Mouse (Mus musculus) G1E (cell line): ENCODE data around the gene Angptl8. TPM values are rescaled to one million over a fixed set of nuclear protein-coding genes. Genes with fewer than 3 reads are reported as not detected.
"Not testable (repeated sequence)": the region's sequence is repeated elsewhere in the genome, so short reads cannot be mapped to it uniquely, and the experiment has no call there.

ENCODE experiments used
- ATAC-seq: 2 replicates; pipeline ENCODE4 v1.8.0; 2016; ENCODE audit warnings: mild to moderate bottlenecking; ENCODE audit not compliant: insufficient number of reproducible peaks, poor library complexity, low FRiP score, severe bottlenecking; ENCODE audit errors: extremely low read depth
- DNase-seq: peaks from one replicate; pipeline ENCODE4 v3.0.0; 2012; ENCODE audit warnings: low spot score
- H3K27me3 ChIP-seq: 2 replicates; pipeline ENCODE4 v1.6.1; 2012; ENCODE audit warnings: mild to moderate bottlenecking, low read length, inconsistent platforms; ENCODE audit not compliant: insufficient read depth
- H3K36me3 ChIP-seq: replicated peaks from 2 replicates; pipeline ENCODE3; 2012; ENCODE audit warnings: mild to moderate bottlenecking, inconsistent platforms
- H3K4me1 ChIP-seq: 2 replicates; pipeline ENCODE4 v1.6.1; 2012; ENCODE audit warnings: low read depth, low read length, inconsistent platforms, mixed read lengths; ENCODE audit not compliant: insufficient read depth
- H3K4me3 ChIP-seq: 2 replicates; pipeline ENCODE4 v1.5.1; 2012; ENCODE audit warnings: low read depth, mild to moderate bottlenecking, inconsistent platforms, low read length, moderate library complexity, mixed read lengths
- H3K9me3 ChIP-seq: replicated peaks from 2 replicates; pipeline ENCODE4 v1.6.1; 2012; ENCODE audit warnings: inconsistent platforms
- CTCF ChIP-seq: IDR thresholded peaks from 2 replicates; pipeline ENCODE4 v1.5.1; 2012; ENCODE audit warnings: low read depth, low read length, inconsistent platforms, mixed read lengths
- GATA1 ChIP-seq: IDR thresholded peaks from 2 replicates; pipeline ENCODE4 v1.6.1; 2012; ENCODE audit warnings: borderline replicate concordance, low read length, inconsistent platforms, mixed read lengths
- GATA2 ChIP-seq: IDR thresholded peaks from 2 replicates; pipeline ENCODE4 v1.6.1; 2012; ENCODE audit warnings: low read depth, low read length, inconsistent platforms, borderline replicate concordance
- POLR2AphosphoS5 ChIP-seq: IDR thresholded peaks from 2 replicates; pipeline ENCODE4 v1.6.1; 2012; ENCODE audit warnings: low read depth, low read length, inconsistent platforms; ENCODE audit not compliant: insufficient replicate concordance
- TAL1 ChIP-seq: conservative IDR thresholded peaks from 2 replicates; pipeline ENCODE4 v1.6.1; 2012; ENCODE audit warnings: low read depth, low read length, inconsistent platforms, mixed read lengths
- polyA plus RNA-seq: library from polyadenylated mRNA; stranded (reverse); fragments of >175 nt; gene quantifications from 2 replicates; pipeline ENCODE4 v1.2.3, GENCODE M21; 2012
- total RNA-seq, 2 experiments: library from RNA; stranded (forward) in 1 of 2; stranded (reverse) in 1 of 2; fragments of 200-1000 nt in 1 of 2; fragments of >200 nt in 1 of 2; fragmentation: Nextera tagmentation in 1 of 2; gene quantifications; 2 replicates each; pipeline ENCODE4 v1.2.3; 2014 to 2017

The Angptl8 gene
- total and polyA plus RNA-seq, 3 experiments = not detected

DNA sequence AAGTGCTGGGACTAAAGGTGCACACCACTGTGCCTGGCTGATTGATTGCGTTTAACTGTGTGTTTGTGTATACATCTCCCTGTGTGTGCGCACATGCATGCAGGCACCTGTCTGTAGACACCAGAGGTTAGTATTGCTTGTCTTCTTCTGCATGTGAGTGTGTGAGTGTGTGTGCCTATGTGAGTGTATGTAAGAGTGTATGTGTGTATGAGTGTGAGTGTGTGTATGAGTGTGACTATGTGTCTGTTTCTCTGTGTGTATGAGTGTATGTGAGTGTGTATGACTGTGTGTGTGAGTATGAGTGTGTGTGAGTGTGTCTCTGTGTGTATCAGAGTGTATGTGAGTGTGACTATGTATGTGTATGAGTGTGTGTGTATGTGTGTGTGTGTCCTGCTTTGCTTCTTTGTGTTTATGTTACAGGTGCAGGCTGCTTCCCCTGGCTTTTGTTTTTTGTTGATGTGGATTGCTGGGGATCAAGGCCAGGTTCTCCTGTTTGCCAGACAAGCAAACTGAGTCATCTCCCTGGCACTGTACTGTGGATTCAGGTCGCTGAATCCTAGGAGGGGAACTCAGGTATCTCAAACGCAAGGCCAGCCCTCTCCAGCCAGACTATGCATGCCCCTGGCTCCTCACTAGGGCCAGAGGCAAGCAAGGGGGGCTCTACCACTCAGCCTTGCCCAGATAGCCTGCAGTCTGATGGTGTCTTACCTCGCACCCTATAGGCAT is 30.5 kb downstream of the Angptl8 start:
- TF ChIP-seq POLR2AphosphoS5 (no peak), CTCF (no peak), GATA1 (no peak), TAL1 (no peak), GATA2 (no peak)
- no peaks in the 10 kb centered on the region for H3K36me3 ChIP-seq
- H3K9me3 ChIP-seq = 0 out of 2 replicates have a peak, but pooled peaks cover 2% of the 10 kb centered on the region
- peaks cover 16% of the 10 kb centered on the region for H3K27me3 ChIP-seq
- DNase-seq = no peak
- H3K4me1 ChIP-seq = peaks cover 2% of the 10 kb centered on the region; the same call in 1 of the 2 replicates
- H3K4me3 ChIP-seq = no peak overlapping the region
- no peak for ATAC-seq

DNA sequence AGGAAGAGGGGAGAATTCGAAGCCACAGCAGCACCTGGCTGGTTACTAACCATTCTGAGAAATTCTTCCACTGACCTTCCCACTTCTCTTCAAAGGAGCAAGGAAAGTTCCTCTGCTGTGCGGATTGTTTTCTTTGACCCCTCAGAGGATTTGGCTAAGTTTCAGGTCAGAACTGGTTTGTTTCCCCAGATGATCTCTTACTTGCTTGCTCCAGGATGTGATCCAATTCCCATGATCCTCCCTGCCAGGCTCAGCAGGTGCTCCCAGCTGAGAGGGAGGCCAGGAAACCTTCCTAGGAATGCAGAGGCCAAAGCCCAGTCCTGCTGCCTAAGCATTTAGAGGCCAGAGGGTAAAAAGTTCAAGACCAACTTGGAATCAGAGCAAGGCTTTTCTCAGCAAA is 31.3 kb downstream of the Angptl8 start:
- no peak overlapping the region for H3K4me3 ChIP-seq
- 0 out of 2 replicates have a peak, but pooled peaks cover 2% of the 10 kb centered on the region for H3K9me3 ChIP-seq
- H3K27me3 ChIP-seq = peaks cover 17% of the 10 kb centered on the region
- DNase-seq (no peak), ATAC-seq (no peak)
- TF ChIP-seq POLR2AphosphoS5 = no peak
- no peak for TF ChIP-seq CTCF
- TF ChIP-seq GATA1 = no peak
- TF ChIP-seq TAL1 = no peak
- no peak for TF ChIP-seq GATA2
- H3K4me1 ChIP-seq = peaks cover 3% of the 10 kb centered on the region; the same call in 1 of the 2 replicates
- H3K36me3 ChIP-seq = no peaks in the 10 kb centered on the region

DNA sequence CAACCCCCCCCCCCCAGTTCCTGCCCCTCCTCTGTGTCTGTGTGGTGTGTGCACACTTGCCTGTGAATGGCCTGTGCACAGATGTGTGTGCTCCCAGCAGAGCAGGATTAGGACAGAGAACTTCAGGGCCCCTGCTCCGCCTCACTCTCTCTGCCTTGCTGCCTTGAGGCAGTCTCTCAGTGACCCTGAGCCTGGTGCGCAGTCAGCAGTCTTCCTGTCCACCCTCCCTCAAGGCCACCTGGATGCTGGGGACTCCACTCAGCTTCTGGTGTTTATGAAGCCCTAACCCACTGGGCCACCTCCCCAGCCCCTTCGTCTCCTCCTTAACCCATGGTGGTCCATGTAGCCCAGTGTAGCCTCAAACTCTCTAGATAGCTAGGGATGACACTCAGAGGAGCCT is 32.4 kb downstream of the Angptl8 start:
- DNase-seq (no peak), ATAC-seq (no peak)
- Histone ChIP-seq H3K27me3 (peaks cover 27% of the 10 kb centered on the region), H3K9me3 (no peaks in the 10 kb centered on the region), H3K4me1 (peaks cover 3% of the 10 kb centered on the region; the same call in 1 of the 2 replicates), H3K36me3 (no peaks in the 10 kb centered on the region), H3K4me3 (no peak overlapping the region)
- TF ChIP-seq CTCF (no peak), TAL1 (no peak), GATA2 (no peak), GATA1 (no peak), POLR2AphosphoS5 (no peak)

DNA sequence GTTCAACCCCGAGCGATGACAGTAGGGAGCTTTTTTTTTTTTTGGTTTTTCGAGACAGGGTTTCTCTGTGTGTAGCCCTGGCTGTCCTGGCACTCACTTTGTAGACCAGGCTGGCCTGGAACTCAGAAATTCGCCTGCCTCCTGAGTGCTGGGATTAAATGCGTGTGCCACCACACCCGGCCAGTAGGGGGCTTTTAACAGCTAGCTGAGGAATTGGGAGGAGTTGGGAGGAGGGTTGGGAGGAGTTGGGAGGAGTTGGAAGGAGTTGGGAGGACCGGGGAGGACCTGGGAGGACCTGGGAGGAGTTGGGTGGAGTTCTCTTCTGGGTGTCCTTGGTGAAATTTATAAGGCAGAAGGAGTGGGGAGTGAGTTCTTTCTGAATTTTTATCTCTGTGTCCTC is 34.0 kb downstream of the Angptl8 start:
- not testable (repeated sequence) for H3K4me3 ChIP-seq, H3K9me3 ChIP-seq, DNase-seq, H3K4me1 ChIP-seq, ATAC-seq, H3K36me3 ChIP-seq
- peaks cover 32% of the 10 kb centered on the region for H3K27me3 ChIP-seq

DNA sequence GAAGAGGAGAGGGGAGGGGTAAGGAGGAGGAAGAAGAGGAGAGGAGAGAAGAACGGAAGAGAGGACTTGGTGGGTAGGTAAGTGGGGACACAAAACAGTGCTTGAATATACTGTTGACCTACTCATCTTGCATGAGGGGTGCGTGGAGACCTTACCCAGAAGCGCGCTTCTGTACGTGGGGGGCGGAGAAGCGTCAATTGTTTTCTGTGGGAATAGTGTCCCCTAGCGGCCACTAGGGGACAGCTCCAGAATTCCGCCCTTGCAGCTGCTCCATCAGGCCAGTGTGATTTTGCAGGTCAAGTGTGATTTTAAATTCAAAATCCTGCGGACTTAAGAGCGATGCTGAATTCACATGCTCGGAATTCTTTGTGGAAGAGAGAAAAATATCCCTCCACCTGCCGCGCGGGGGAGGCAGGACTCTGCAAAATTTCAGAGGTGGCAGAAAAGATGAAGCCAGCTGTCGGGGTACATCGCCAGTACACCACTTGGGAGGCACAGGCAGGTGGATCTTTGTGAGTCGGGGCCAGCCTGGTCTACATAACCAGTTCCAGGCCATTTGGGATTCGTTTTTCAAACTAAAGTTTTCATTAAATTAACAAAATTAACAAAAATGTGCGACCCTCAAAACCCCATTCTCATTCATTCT is 35.7 kb downstream of the Angptl8 start:
- TF ChIP-seq CTCF (peak; percentile 91), GATA2 (no peak)
- ATAC-seq = no peak
- Histone ChIP-seq H3K27me3 (peaks cover 33% of the 10 kb centered on the region), H3K4me1 (peaks cover 3% of the 10 kb centered on the region; the same call in 1 of the 2 replicates), H3K36me3 (no peaks in the 10 kb centered on the region), H3K4me3 (no peak overlapping the region), H3K9me3 (no peaks in the 10 kb centered on the region)
- peak; percentile 54 for DNase-seq

DNA sequence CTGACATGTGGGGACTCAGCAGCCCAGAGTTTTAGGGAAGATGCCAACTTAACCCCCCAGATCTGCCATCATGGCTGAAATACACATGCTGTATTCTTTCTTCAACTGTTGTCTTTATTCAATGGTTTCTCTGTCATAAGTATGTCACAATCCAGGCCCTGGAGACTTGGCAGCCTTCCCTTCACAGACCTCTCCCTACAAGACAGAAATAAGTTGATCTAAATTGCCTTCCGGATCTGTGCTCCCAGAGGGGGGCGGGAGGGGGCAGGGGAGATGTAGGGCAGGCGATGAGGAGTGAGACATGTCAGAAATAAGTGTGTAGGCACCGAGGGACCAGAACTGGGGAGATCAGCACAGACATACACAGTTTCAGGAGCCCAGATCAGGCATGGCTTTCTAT is 36.9 kb downstream of the Angptl8 start:
- Histone ChIP-seq H3K9me3 (no peaks in the 10 kb centered on the region), H3K4me3 (no peak overlapping the region), H3K4me1 (peaks cover 3% of the 10 kb centered on the region; the same call in 1 of the 2 replicates), H3K27me3 (peaks cover 29% of the 10 kb centered on the region), H3K36me3 (no peaks in the 10 kb centered on the region)
- DNase-seq (no peak), ATAC-seq (no peak)
- TF ChIP-seq GATA1 (no peak), POLR2AphosphoS5 (no peak), CTCF (no peak), TAL1 (no peak), GATA2 (no peak)

DNA sequence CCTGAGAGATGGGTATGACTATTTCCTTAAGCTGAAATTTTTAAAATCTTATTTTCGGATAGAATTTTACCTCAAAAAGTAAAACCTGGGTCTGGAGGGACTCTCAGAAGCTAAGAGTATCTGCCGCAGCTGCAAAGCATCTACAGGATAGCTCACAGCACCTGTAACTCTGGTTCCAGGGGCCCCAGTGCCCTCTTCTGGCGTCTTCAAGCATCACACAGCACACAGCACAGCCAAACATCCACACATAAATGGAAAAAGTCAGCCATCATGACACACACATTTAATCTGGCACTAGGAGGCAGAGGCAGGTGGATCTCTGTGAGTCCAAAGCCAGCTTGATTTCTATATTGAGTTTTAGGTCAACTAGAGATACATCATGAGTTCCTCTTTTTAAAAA is 41.3 kb downstream of the Angptl8 start:
- peaks cover 11% of the 10 kb centered on the region for H3K9me3 ChIP-seq
- TF ChIP-seq TAL1 (no peak), POLR2AphosphoS5 (no peak), GATA1 (no peak), CTCF (no peak), GATA2 (no peak)

More for the DNA sequence above, 41.3 kb downstream of the Angptl8 start:
- no peak for DNase-seq
- no peak for ATAC-seq
- Histone ChIP-seq H3K4me3 (no peak overlapping the region), H3K36me3 (no peaks in the 10 kb centered on the region), H3K27me3 (peaks cover 25% of the 10 kb centered on the region), H3K4me1 (no peaks in the 10 kb centered on the region)

Other genes starting within 250 kb of the Angptl8 start
- gene Timm29, start 242.8 kb upstream of the Angptl8 start, total RNA-seq (2014; fragmentation: Nextera tagmentation) = 25.1 and 25.5 TPM in 2 replicates
- gene Timm29, start 242.8 kb upstream of the Angptl8 start, total RNA-seq (2017) = 30.7 and 35.9 TPM in 2 replicates
- 18.3 and 20.0 TPM in 2 replicates for gene Timm29, start 242.8 kb upstream of the Angptl8 start, polyA plus RNA-seq
- 6.8 and 8.5 TPM in 2 replicates for gene Yipf2, start 242.7 kb upstream of the Angptl8 start, total RNA-seq (2014; fragmentation: Nextera tagmentation)
- 13.2 and 19.0 TPM in 2 replicates for gene Yipf2, start 242.7 kb upstream of the Angptl8 start, total RNA-seq (2017)
- gene Yipf2, start 242.7 kb upstream of the Angptl8 start, polyA plus RNA-seq = 4.7 and 5.1 TPM in 2 replicates
- gene Smarca4, start 219.3 kb upstream of the Angptl8 start, total RNA-seq (2014; fragmentation: Nextera tagmentation) = 85.6 and 96.4 TPM in 2 replicates
- gene Smarca4, start 219.3 kb upstream of the Angptl8 start, total RNA-seq (2017) = 42.2 and 46.1 TPM in 2 replicates
- gene Smarca4, start 219.3 kb upstream of the Angptl8 start, polyA plus RNA-seq = 220 and 247 TPM in 2 replicates
- 17.4 and 21.9 TPM in 2 replicates for gene Ldlr, start 112.0 kb upstream of the Angptl8 start, total RNA-seq (2014; fragmentation: Nextera tagmentation)
- gene Ldlr, start 112.0 kb upstream of the Angptl8 start, total RNA-seq (2017) = 52.1 and 55.9 TPM in 2 replicates
- gene Ldlr, start 112.0 kb upstream of the Angptl8 start, polyA plus RNA-seq = 27.8 and 37.5 TPM in 2 replicates
- 49.8 and 61.5 TPM in 2 replicates for gene Spc24, start 75.2 kb upstream of the Angptl8 start, total RNA-seq (2014; fragmentation: Nextera tagmentation)
- gene Spc24, start 75.2 kb upstream of the Angptl8 start, total RNA-seq (2017) = 91.2 and 126 TPM in 2 replicates
- 116 and 128 TPM in 2 replicates for gene Spc24, start 75.2 kb upstream of the Angptl8 start, polyA plus RNA-seq
- gene Kank2, start 36.8 kb upstream of the Angptl8 start, total RNA-seq (2014; fragmentation: Nextera tagmentation) = not detected in 2 replicates
- under 0.01 TPM in 2 replicates for gene Kank2, start 36.8 kb upstream of the Angptl8 start, total RNA-seq (2017)
- not detected in 2 replicates for gene Kank2, start 36.8 kb upstream of the Angptl8 start, polyA plus RNA-seq
- 12.7 and 16.8 TPM in 2 replicates for gene Dock6, start 17.1 kb downstream of the Angptl8 start, total RNA-seq (2014; fragmentation: Nextera tagmentation)
- 3.7 and 3.9 TPM in 2 replicates for gene Dock6, start 17.1 kb downstream of the Angptl8 start, total RNA-seq (2017)
- 11.3 and 11.6 TPM in 2 replicates for gene Dock6, start 17.1 kb downstream of the Angptl8 start, polyA plus RNA-seq
- 3.7 and 6.8 TPM in 2 replicates for gene Rab3d, start 82.7 kb downstream of the Angptl8 start, total RNA-seq (2014; fragmentation: Nextera tagmentation)
- 7.0 TPM in 2 replicates for gene Rab3d, start 82.7 kb downstream of the Angptl8 start, total RNA-seq (2017)
- 4.9 and 8.5 TPM in 2 replicates for gene Rab3d, start 82.7 kb downstream of the Angptl8 start, polyA plus RNA-seq
- gene Ccdc159, start 92.0 kb downstream of the Angptl8 start, total RNA-seq (2014; fragmentation: Nextera tagmentation) = 1.8 and 3.8 TPM in 2 replicates
- gene Ccdc159, start 92.0 kb downstream of the Angptl8 start, total RNA-seq (2017) = 0.64 and 0.98 TPM in 2 replicates
- 0.21 and 0.31 TPM in 2 replicates for gene Ccdc159, start 92.0 kb downstream of the Angptl8 start, polyA plus RNA-seq
- 12.8 and 17.6 TPM in 2 replicates for gene Tmem205, start 92.0 kb downstream of the Angptl8 start, total RNA-seq (2014; fragmentation: Nextera tagmentation)
- gene Tmem205, start 92.0 kb downstream of the Angptl8 start, total RNA-seq (2017) = 9.0 and 17.1 TPM in 2 replicates
- 11.3 and 15.9 TPM in 2 replicates for gene Tmem205, start 92.0 kb downstream of the Angptl8 start, polyA plus RNA-seq
- 1.6 and 5.3 TPM in 2 replicates for gene Plppr2, start 101.5 kb downstream of the Angptl8 start, total RNA-seq (2014; fragmentation: Nextera tagmentation)
- gene Plppr2, start 101.5 kb downstream of the Angptl8 start, total RNA-seq (2017) = 0.41 and 0.44 TPM in 2 replicates
- gene Plppr2, start 101.5 kb downstream of the Angptl8 start, polyA plus RNA-seq = 5.8 and 7.6 TPM in 2 replicates
- gene Swsap1, start 120.2 kb downstream of the Angptl8 start, total RNA-seq (2014; fragmentation: Nextera tagmentation) = 11.8 and 12.4 TPM in 2 replicates
- gene Swsap1, start 120.2 kb downstream of the Angptl8 start, total RNA-seq (2017) = 10.9 and 12.8 TPM in 2 replicates
- gene Swsap1, start 120.2 kb downstream of the Angptl8 start, polyA plus RNA-seq = 12.6 and 14.5 TPM in 2 replicates
- gene Epor, start 128.0 kb downstream of the Angptl8 start, total RNA-seq (2014; fragmentation: Nextera tagmentation) = 35.5 and 49.7 TPM in 2 replicates
- 14.4 and 21.9 TPM in 2 replicates for gene Epor, start 128.0 kb downstream of the Angptl8 start, total RNA-seq (2017)
- 125 and 135 TPM in 2 replicates for gene Epor, start 128.0 kb downstream of the Angptl8 start, polyA plus RNA-seq
- gene Rgl3, start 153.9 kb downstream of the Angptl8 start, total RNA-seq (2014; fragmentation: Nextera tagmentation) = not detected in 2 replicates
- 0.05 TPM in 1 of 2 replicates, not detected in the other for gene Rgl3, start 153.9 kb downstream of the Angptl8 start, total RNA-seq (2017)
- gene Rgl3, start 153.9 kb downstream of the Angptl8 start, polyA plus RNA-seq = not detected in 2 replicates
- not detected in 2 replicates for gene Ccdc151, start 167.1 kb downstream of the Angptl8 start, total RNA-seq (2014; fragmentation: Nextera tagmentation)
- 0.22 TPM in 1 of 2 replicates, not detected in the other for gene Ccdc151, start 167.1 kb downstream of the Angptl8 start, total RNA-seq (2017)
- gene Ccdc151, start 167.1 kb downstream of the Angptl8 start, polyA plus RNA-seq = 0.07 and 0.08 TPM in 2 replicates
- 55.3 and 65.0 TPM in 2 replicates for gene Prkcsh, start 167.3 kb downstream of the Angptl8 start, total RNA-seq (2014; fragmentation: Nextera tagmentation)
- 115 and 116 TPM in 2 replicates for gene Prkcsh, start 167.3 kb downstream of the Angptl8 start, total RNA-seq (2017)
- gene Prkcsh, start 167.3 kb downstream of the Angptl8 start, polyA plus RNA-seq = 159 and 167 TPM in 2 replicates
- gene Elavl3, start 216.5 kb downstream of the Angptl8 start, total RNA-seq (2014; fragmentation: Nextera tagmentation) = not detected in 2 replicates
- 0.05 and 0.06 TPM in 2 replicates for gene Elavl3, start 216.5 kb downstream of the Angptl8 start, total RNA-seq (2017)
- gene Elavl3, start 216.5 kb downstream of the Angptl8 start, polyA plus RNA-seq = 0.01 TPM in 1 of 2 replicates, not detected in the other
- gene Gm49318, start 235.7 kb downstream of the Angptl8 start, total RNA-seq (2014; fragmentation: Nextera tagmentation) = not detected in 2 replicates
- gene Gm49318, start 235.7 kb downstream of the Angptl8 start, total RNA-seq (2017) = not detected in 2 replicates
- gene Gm49318, start 235.7 kb downstream of the Angptl8 start, polyA plus RNA-seq = not detected in 2 replicates
- 7.3 and 10.5 TPM in 2 replicates for gene Zfp653, start 235.9 kb downstream of the Angptl8 start, total RNA-seq (2014; fragmentation: Nextera tagmentation)
- 9.1 and 11.3 TPM in 2 replicates for gene Zfp653, start 235.9 kb downstream of the Angptl8 start, total RNA-seq (2017)
- 19.0 and 22.4 TPM in 2 replicates for gene Zfp653, start 235.9 kb downstream of the Angptl8 start, polyA plus RNA-seq
- gene Ecsit, start 249.9 kb downstream of the Angptl8 start, total RNA-seq (2014; fragmentation: Nextera tagmentation) = 18.2 and 25.4 TPM in 2 replicates
- gene Ecsit, start 249.9 kb downstream of the Angptl8 start, total RNA-seq (2017) = 24.0 and 28.5 TPM in 2 replicates
- gene Ecsit, start 249.9 kb downstream of the Angptl8 start, polyA plus RNA-seq = 33.2 and 43.2 TPM in 2 replicates